Mouse (Mus musculus): Measurements from ENCODE around the gene Oasl1.

GRCm38 (mm10) chr5:114970824-114971227 is 47.8 kb downstream of the Oasl1 start, which contains the start of gene Hnf1a:
- TF ChIP-seq GATA1 (IDR thresholded peaks at IDR 0.05; ENCODE audit: low read length) = no peak
- no peak for TF ChIP-seq TAL1 (IDR thresholded peaks at IDR 0.05; ENCODE audit: low read length)
